Mouse (Mus musculus) heart, postnatal 0 days (tissue): Measurements from ENCODE around the gene Snapc4.

Experiments
- CTCF ChIP-seq: IDR thresholded peaks from 2 replicates; pipeline ENCODE4 v1.5.1; 2016; ENCODE audit warnings: antibody characterized with exemption, control low read depth, low read depth
- EP300 ChIP-seq: IDR thresholded peaks from 2 replicates; pipeline ENCODE4 v1.6.1; 2016; ENCODE audit warnings: antibody characterized with exemption, low read depth

DNA sequence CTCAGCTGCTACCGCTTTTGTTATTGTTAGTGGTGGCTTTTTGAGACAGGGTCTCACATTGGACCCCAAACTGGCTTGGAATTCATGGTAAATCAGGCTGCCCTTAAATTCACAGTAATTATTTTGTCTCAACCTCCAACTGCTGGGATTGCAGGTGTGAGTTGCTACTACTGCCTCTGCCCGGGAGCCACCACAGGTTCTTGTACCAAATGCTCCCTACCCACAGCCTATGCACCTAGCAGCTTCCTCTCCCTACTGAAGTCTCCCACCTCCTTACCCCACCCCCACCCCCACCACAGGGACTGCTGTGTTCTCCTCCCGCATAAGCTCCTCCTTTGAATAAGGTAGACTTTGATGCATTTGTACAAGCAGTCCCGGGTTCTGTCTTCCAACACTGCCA is 24.2 kb downstream of the Snapc4 start:
- no peak for TF ChIP-seq EP300
- no peak for TF ChIP-seq CTCF
